Mouse (Mus musculus) heart, embryonic 16.5 days (tissue): ENCODE measurements around the gene Prkci. TPM values are rescaled to one million over a fixed set of nuclear protein-coding genes. Genes with fewer than 3 reads are reported as not detected.

Experiments
- ATAC-seq: fragments of 200-750 bp; cut with Nextera tagmentation; replicated peaks from 2 replicates; pipeline ENCODE4 v1.8.0; 2017; ENCODE audit warnings: moderate number of reproducible peaks; ENCODE audit not compliant: insufficient read depth, low FRiP score; ENCODE audit errors: extremely low read depth
- H3K27ac ChIP-seq: fragments of 300-500 bp; sonication (generic); 2 replicates; pipeline ENCODE4 v1.5.1; 2014; ENCODE audit warnings: mild to moderate bottlenecking, low read length, control low read depth, moderate library complexity
- H3K27me3 ChIP-seq: fragments of 300-500 bp; sonication (generic); 2 replicates; pipeline ENCODE4 v1.6.1; 2014; ENCODE audit warnings: low read length, mixed read lengths; ENCODE audit not compliant: control insufficient read depth, insufficient read depth
- H3K36me3 ChIP-seq: fragments of 300-500 bp; sonication (generic); 2 replicates; pipeline ENCODE4 v1.6.1; 2014; ENCODE audit not compliant: control insufficient read depth, insufficient read depth
- H3K4me1 ChIP-seq: fragments of 300-500 bp; sonication (generic); 2 replicates; pipeline ENCODE4 v1.6.1; 2014; ENCODE audit warnings: low read length, mixed read lengths; ENCODE audit not compliant: control insufficient read depth, insufficient read depth
- H3K4me2 ChIP-seq: fragments of 300-500 bp; sonication (generic); 2 replicates; pipeline ENCODE4 v1.6.1; 2014; ENCODE audit warnings: low read depth, mild to moderate bottlenecking, control low read depth, low read length
- H3K4me3 ChIP-seq: fragments of 300-500 bp; sonication (generic); 2 replicates; pipeline ENCODE4 v1.5.1; 2014; ENCODE audit warnings: mild to moderate bottlenecking, control low read depth, low read length
- H3K9ac ChIP-seq: fragments of 300-500 bp; sonication (generic); 2 replicates; pipeline ENCODE4 v1.6.1; 2014; ENCODE audit warnings: low read length, control low read depth
- H3K9me3 ChIP-seq: fragments of 300-500 bp; sonication (generic); replicated peaks from 2 replicates; pipeline ENCODE4 v1.6.1; 2016; ENCODE audit warnings: low read length; ENCODE audit not compliant: control insufficient read depth
- WGBS: fragments of 180-500 bp; shearing (Covaris S2); extraction: QIAGEN DNeasy Blood & Tissue Kit; methylation state at CpG from one replicate; pipeline ENCODE4 v1.1.7; 2014; 5-methylcytosine and 5-hydroxymethylcytosine counted together
- polyA plus RNA-seq: library from polyadenylated mRNA; unstranded; fragments of >200 nt; fragmentation: Nextera tagmentation; extraction: Ambion mirVana; gene quantifications from 2 replicates; pipeline ENCODE4 v1.2.1, GENCODE M21; 2015

The Prkci gene
- polyA plus RNA-seq, 1 experiment from 2014 or later = 16.9 TPM

DNA sequence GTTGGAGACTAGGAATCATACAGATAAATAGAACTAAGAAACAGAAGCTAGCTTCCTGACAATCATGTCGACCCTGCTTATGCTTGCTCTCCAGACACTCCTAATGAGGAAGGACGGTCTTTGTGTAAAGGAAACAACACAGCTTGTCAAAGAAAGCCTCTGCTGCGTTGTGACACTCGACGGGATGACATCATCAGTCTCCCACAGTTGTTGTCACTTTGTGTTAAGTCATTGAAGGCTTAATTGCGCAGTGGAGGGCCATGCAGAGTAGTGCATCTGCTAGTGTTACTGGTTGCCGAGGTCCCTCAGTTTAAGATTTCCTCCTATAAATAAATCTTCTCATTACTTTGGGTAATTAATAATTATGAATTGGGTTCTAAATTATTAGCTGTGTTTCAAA, 54.8 kb downstream of the Prkci start:
- no peaks in the 10 kb centered on the region for H3K27me3 ChIP-seq
- peaks cover 5% of the 10 kb centered on the region for H3K4me1 ChIP-seq
- H3K9me3 ChIP-seq = no peaks in the 10 kb centered on the region
- no peak for ATAC-seq
- no peak overlapping the region for H3K27ac ChIP-seq
- no peak overlapping the region for H3K4me3 ChIP-seq
- H3K9ac ChIP-seq = no peak overlapping the region
- H3K36me3 ChIP-seq = peaks cover 8% of the 10 kb centered on the region; the same call in 1 of the 2 replicates
- no peak overlapping the region for H3K4me2 ChIP-seq
- 65% methylated on average over 7 of the region's 7 CpGs for WGBS

DNA sequence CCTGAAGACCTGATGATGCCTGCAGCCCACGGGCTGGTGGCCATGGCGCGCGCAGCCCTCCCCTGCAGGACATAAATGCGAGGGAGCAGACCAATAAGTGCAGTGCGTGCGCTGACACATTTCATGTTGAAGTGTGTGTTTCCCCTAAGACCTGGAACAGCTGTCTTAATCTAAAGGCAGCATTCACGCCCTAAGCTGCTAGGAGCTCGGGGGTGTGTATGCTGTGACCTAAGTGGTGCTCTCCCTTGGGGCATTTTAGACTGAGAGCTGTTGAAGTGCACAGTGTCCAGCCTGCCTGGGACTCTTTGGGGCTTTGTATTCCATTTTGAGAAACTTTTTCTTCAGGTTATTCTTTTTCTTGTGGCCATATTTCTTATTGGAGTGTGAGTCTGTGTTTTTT, 56.2 kb downstream of the Prkci start:
- H3K27ac ChIP-seq = no peak overlapping the region
- 74% methylated on average over 9 of the region's 9 CpGs for WGBS
- H3K9me3 ChIP-seq = no peaks in the 10 kb centered on the region
- no peak for ATAC-seq
- H3K4me2 ChIP-seq = no peak overlapping the region
- peaks cover 8% of the 10 kb centered on the region; the same call in 1 of the 2 replicates for H3K36me3 ChIP-seq
- H3K4me3 ChIP-seq = no peak overlapping the region
- no peaks in the 10 kb centered on the region for H3K27me3 ChIP-seq
- H3K4me1 ChIP-seq = peaks cover 5% of the 10 kb centered on the region
- no peak overlapping the region for H3K9ac ChIP-seq

GRCm38 (mm10) chr3:31053191-31053590, 57.6 kb downstream of the Prkci start:
- H3K27ac ChIP-seq = 0 out of 2 replicates have a peak overlapping the region, but pooled peaks have one; percentile 14
- WGBS = 88% methylated on average over 9 of the region's 9 CpGs
- H3K4me2 ChIP-seq = no peak overlapping the region
- no peak overlapping the region for H3K9ac ChIP-seq
- no peaks in the 10 kb centered on the region for H3K27me3 ChIP-seq
- no peak for ATAC-seq
- no peaks in the 10 kb centered on the region for H3K9me3 ChIP-seq
- no peak overlapping the region for H3K4me3 ChIP-seq
- peaks cover 5% of the 10 kb centered on the region for H3K4me1 ChIP-seq
- peaks cover 6% of the 10 kb centered on the region; the same call in 1 of the 2 replicates for H3K36me3 ChIP-seq

GRCm38 (mm10) chr3:31054888-31055287, 59.3 kb downstream of the Prkci start:
- ATAC-seq = no peak
- peak overlapping the region; percentile 67 for H3K27ac ChIP-seq
- peaks cover 5% of the 10 kb centered on the region for H3K4me1 ChIP-seq

GRCm38 (mm10) chr3:31056047-31056650, 60.6 kb downstream of the Prkci start:
- Histone ChIP-seq H3K4me3 (peak overlapping the region; percentile 74), H3K4me2 (peak overlapping the region; percentile 80), H3K9me3 (no peaks in the 10 kb centered on the region), H3K4me1 (peaks cover 5% of the 10 kb centered on the region), H3K27me3 (no peaks in the 10 kb centered on the region), H3K27ac (peak overlapping the region; percentile 97), H3K36me3 (no peaks in the 10 kb centered on the region; the same call in 1 of the 2 replicates), H3K9ac (peak overlapping the region; percentile 79)
- ATAC-seq = peak; percentile 53
- 16% methylated on average over 17 of the region's 17 CpGs for WGBS

More at GRCm38 (mm10) chr3:31054888-31055287, 59.3 kb downstream of the Prkci start:
- H3K9me3 ChIP-seq = no peaks in the 10 kb centered on the region
- peaks cover 6% of the 10 kb centered on the region; the same call in 1 of the 2 replicates for H3K36me3 ChIP-seq
- no peak overlapping the region for H3K4me2 ChIP-seq
- H3K27me3 ChIP-seq = no peaks in the 10 kb centered on the region
- WGBS = 55% methylated on average over 8 of the region's 8 CpGs
- H3K9ac ChIP-seq = no peak overlapping the region
- H3K4me3 ChIP-seq = no peak overlapping the region

- Histone ChIP-seq H3K36me3 (no peaks in the 10 kb centered on the region), H3K4me3 (peak overlapping the region; percentile 74), H3K27ac (peak overlapping the region; percentile 97), H3K9me3 (no peaks in the 10 kb centered on the region), H3K9ac (peak overlapping the region; percentile 79), H3K27me3 (no peaks in the 10 kb centered on the region), H3K4me1 (peaks cover 5% of the 10 kb centered on the region), H3K4me2 (peak overlapping the region; percentile 80)
- under 1% methylated on average over 30 of the region's 30 CpGs for WGBS
- ATAC-seq = peak; percentile 71
These were observed 61.4 kb downstream of the Prkci start for GRCm38 (mm10) chr3:31056651-31057627.

- no peak overlapping the region; the same call in 1 of the 2 replicates for H3K4me2 ChIP-seq
- H3K27ac ChIP-seq = peak overlapping the region; percentile 10; the same call in 1 of the 2 replicates
- H3K36me3 ChIP-seq = no peaks in the 10 kb centered on the region
- H3K9me3 ChIP-seq = no peaks in the 10 kb centered on the region
- 77% methylated on average over 8 of the region's 8 CpGs for WGBS
- H3K4me3 ChIP-seq = no peak overlapping the region
- H3K9ac ChIP-seq = 0 out of 2 replicates have a peak overlapping the region, but pooled peaks have one; percentile 23
- ATAC-seq = no peak
- no peaks in the 10 kb centered on the region for H3K27me3 ChIP-seq
- H3K4me1 ChIP-seq = no peaks in the 10 kb centered on the region
These were observed 65.2 kb downstream of the Prkci start for GRCm38 (mm10) chr3:31060745-31061102.

GRCm38 (mm10) chr3:31061103-31061785, 65.7 kb downstream of the Prkci start:
- H3K36me3 ChIP-seq = no peaks in the 10 kb centered on the region
- H3K9ac ChIP-seq = 0 out of 2 replicates have a peak overlapping the region, but pooled peaks have one; percentile 23
- H3K4me3 ChIP-seq = peak overlapping the region; percentile 9; the same call in 1 of the 2 replicates
- no peaks in the 10 kb centered on the region for H3K4me1 ChIP-seq
- peak overlapping the region; percentile 23 for H3K4me2 ChIP-seq
- ATAC-seq = no peak
- WGBS = 60% methylated on average over 20 of the region's 20 CpGs
- no peaks in the 10 kb centered on the region for H3K9me3 ChIP-seq
- no peaks in the 10 kb centered on the region for H3K27me3 ChIP-seq
- peak overlapping the region; percentile 37 for H3K27ac ChIP-seq
